Mouse (Mus musculus): Measurements from ENCODE around the gene Dlgap3. TPM values are rescaled to one million over a fixed set of nuclear protein-coding genes. Genes with fewer than 3 reads are reported as not detected.
A peak's percentile ranks its signal among the peaks of the same experiment; 100 is the strongest.

Dlgap3 gene
- 0.45 and 0.57 TPM in 2 replicates for polyA plus RNA-seq (2015; fragmentation: Nextera tagmentation; extraction: Ambion mirVana)

GRCm38 (mm10) chr4:127168914-127169345 lies at the start of gene Dlgap3:
Dlgap3 (plus strand) TSS chr4:127169204.
- no peak for ATAC-seq (ENCODE audit: extremely low read depth, insufficient number of reproducible peaks, low FRiP score, low TSS enrichment)
- H3K27me3 ChIP-seq (replicated peaks): peaks cover 86% of the 10 kb centered on the region
- peak within 1 kb of the TSS; percentile 100 for H3K4me2 ChIP-seq
- H3K9ac ChIP-seq: peak within 1 kb of the TSS; percentile 80
- peaks cover 16% of the 10 kb centered on the region for H3K4me1 ChIP-seq
- H3K4me3 ChIP-seq: peak within 1 kb of the TSS; percentile 77
- no peaks in the 10 kb centered on the region for H3K36me3 ChIP-seq
- no peak within 1 kb of the TSS for H3K27ac ChIP-seq (replicated peaks)
- H3K9me3 ChIP-seq: no peaks in the 10 kb centered on the region
- WGBS: under 1% methylated on average over 48 of the region's 67 CpGs

GRCm38 (mm10) chr4:127123391-127123790 lies 45.6 kb upstream of the Dlgap3 start, which contains the start of gene Tmem35b:
Tmem35b (plus strand) TSS chr4:127123691.
- ATAC-seq (ENCODE audit: extremely low read depth, insufficient number of reproducible peaks, low FRiP score, low TSS enrichment): no peak
- H3K9me3 ChIP-seq: no peaks in the 10 kb centered on the region
- peaks cover 25% of the 10 kb centered on the region for H3K36me3 ChIP-seq
- no peak within 1 kb of the TSS for H3K4me3 ChIP-seq
- H3K27me3 ChIP-seq (replicated peaks): no peaks in the 10 kb centered on the region
- H3K9ac ChIP-seq: no peak within 1 kb of the TSS
- 91% methylated on average over 5 of the region's 5 CpGs for WGBS
- no peak within 1 kb of the TSS for H3K27ac ChIP-seq (replicated peaks)
- H3K4me1 ChIP-seq: peaks cover 11% of the 10 kb centered on the region
- no peak within 1 kb of the TSS for H3K4me2 ChIP-seq

- Histone ChIP-seq H3K36me3 (peaks cover 34% of the 10 kb centered on the region), H3K27me3 (replicated peaks) (no peaks in the 10 kb centered on the region), H3K4me3 (no peak overlapping the region), H3K9me3 (no peaks in the 10 kb centered on the region), H3K4me2 (no peak overlapping the region), H3K9ac (no peak overlapping the region), H3K4me1 (peaks cover 11% of the 10 kb centered on the region), H3K27ac (replicated peaks) (no peak overlapping the region)
- ATAC-seq (ENCODE audit: extremely low read depth, insufficient number of reproducible peaks, low FRiP score, low TSS enrichment): no peak
- 83% methylated on average over 1 of the region's 1 CpGs for WGBS
Observed at GRCm38 (mm10) chr4:127124331-127124730, 44.7 kb upstream of the Dlgap3 start.

GRCm38 (mm10) chr4:127125834-127126463 lies 43.1 kb upstream of the Dlgap3 start:
- peak; percentile 93 for ATAC-seq (ENCODE audit: extremely low read depth, insufficient number of reproducible peaks, low FRiP score, low TSS enrichment)
- no peaks in the 10 kb centered on the region for H3K27me3 ChIP-seq (replicated peaks)
- peak overlapping the region; percentile 89 for H3K9ac ChIP-seq
- peaks cover 11% of the 10 kb centered on the region for H3K4me1 ChIP-seq
- H3K4me2 ChIP-seq: peak overlapping the region; percentile 90
- peak overlapping the region; percentile 78 for H3K4me3 ChIP-seq
- H3K9me3 ChIP-seq: no peaks in the 10 kb centered on the region
- peaks cover 35% of the 10 kb centered on the region for H3K36me3 ChIP-seq
- WGBS: under 1% methylated on average over 35 of the region's 35 CpGs
- H3K27ac ChIP-seq (replicated peaks): no peak overlapping the region

- Histone ChIP-seq H3K9me3 (no peaks in the 10 kb centered on the region), H3K9ac (no peak overlapping the region), H3K27ac (replicated peaks) (no peak overlapping the region), H3K27me3 (replicated peaks) (no peaks in the 10 kb centered on the region), H3K4me1 (0 out of 2 replicates have a peak, but pooled peaks cover 5% of the 10 kb centered on the region), H3K36me3 (no peaks in the 10 kb centered on the region), H3K4me2 (no peak overlapping the region), H3K4me3 (no peak overlapping the region)
- 29% methylated on average over 1 of the region's 1 CpGs for WGBS
- no peak for ATAC-seq (ENCODE audit: extremely low read depth, insufficient number of reproducible peaks, low FRiP score, low TSS enrichment)
Observed at GRCm38 (mm10) chr4:127134687-127135086, 34.3 kb upstream of the Dlgap3 start.

GRCm38 (mm10) chr4:127137591-127137990 lies 31.4 kb upstream of the Dlgap3 start:
- 74% methylated on average over 5 of the region's 5 CpGs for WGBS
- Histone ChIP-seq H3K27ac (replicated peaks) (no peak overlapping the region), H3K36me3 (no peaks in the 10 kb centered on the region), H3K9ac (no peak overlapping the region), H3K9me3 (no peaks in the 10 kb centered on the region), H3K4me3 (no peak overlapping the region), H3K4me1 (0 out of 2 replicates have a peak, but pooled peaks cover 5% of the 10 kb centered on the region), H3K27me3 (replicated peaks) (0 out of 2 replicates have a peak, but pooled peaks cover 3% of the 10 kb centered on the region), H3K4me2 (no peak overlapping the region)
- ATAC-seq (ENCODE audit: extremely low read depth, insufficient number of reproducible peaks, low FRiP score, low TSS enrichment): no peak

- 31% methylated on average over 6 of the region's 6 CpGs for WGBS
- Histone ChIP-seq H3K4me3 (no peak overlapping the region), H3K9ac (no peak overlapping the region), H3K27ac (replicated peaks) (no peak overlapping the region), H3K36me3 (no peaks in the 10 kb centered on the region), H3K4me1 (0 out of 2 replicates have a peak, but pooled peaks cover 5% of the 10 kb centered on the region), H3K27me3 (replicated peaks) (0 out of 2 replicates have a peak, but pooled peaks cover 3% of the 10 kb centered on the region), H3K9me3 (no peaks in the 10 kb centered on the region), H3K4me2 (no peak overlapping the region)
- ATAC-seq (ENCODE audit: extremely low read depth, insufficient number of reproducible peaks, low FRiP score, low TSS enrichment): no peak
Observed at GRCm38 (mm10) chr4:127138486-127138885, 30.5 kb upstream of the Dlgap3 start.

- Histone ChIP-seq H3K27ac (replicated peaks) (no peak overlapping the region), H3K4me1 (no peaks in the 10 kb centered on the region), H3K36me3 (no peaks in the 10 kb centered on the region), H3K4me2 (no peak overlapping the region), H3K9ac (no peak overlapping the region), H3K9me3 (0 out of 2 replicates have a peak, but pooled peaks cover 4% of the 10 kb centered on the region), H3K27me3 (replicated peaks) (no peaks in the 10 kb centered on the region; the same call in 1 of the 2 replicates), H3K4me3 (no peak overlapping the region)
- 72% methylated on average over 13 of the region's 13 CpGs for WGBS
- ATAC-seq (ENCODE audit: extremely low read depth, insufficient number of reproducible peaks, low FRiP score, low TSS enrichment): no peak
Observed at GRCm38 (mm10) chr4:127150031-127150430, 19.0 kb upstream of the Dlgap3 start.

GRCm38 (mm10) chr4:127153345-127153744 lies 15.7 kb upstream of the Dlgap3 start:
- Histone ChIP-seq H3K36me3 (no peaks in the 10 kb centered on the region), H3K9me3 (0 out of 2 replicates have a peak, but pooled peaks cover 5% of the 10 kb centered on the region), H3K27me3 (replicated peaks) (no peaks in the 10 kb centered on the region; the same call in 1 of the 2 replicates), H3K4me2 (no peak overlapping the region), H3K4me3 (no peak overlapping the region), H3K4me1 (no peaks in the 10 kb centered on the region), H3K9ac (no peak overlapping the region), H3K27ac (replicated peaks) (no peak overlapping the region)
- 59% methylated on average over 1 of the region's 1 CpGs for WGBS
- ATAC-seq (ENCODE audit: extremely low read depth, insufficient number of reproducible peaks, low FRiP score, low TSS enrichment): no peak

GRCm38 (mm10) chr4:127155757-127156156 lies 13.2 kb upstream of the Dlgap3 start:
- 0 out of 2 replicates have a peak, but pooled peaks cover 5% of the 10 kb centered on the region for H3K9me3 ChIP-seq
- H3K4me2 ChIP-seq: no peak overlapping the region
- no peak for ATAC-seq (ENCODE audit: extremely low read depth, insufficient number of reproducible peaks, low FRiP score, low TSS enrichment)
- no peak overlapping the region for H3K4me3 ChIP-seq
- no peaks in the 10 kb centered on the region for H3K4me1 ChIP-seq
- H3K27me3 ChIP-seq (replicated peaks): 0 out of 2 replicates have a peak, but pooled peaks cover 3% of the 10 kb centered on the region
- no peak overlapping the region for H3K9ac ChIP-seq
- H3K36me3 ChIP-seq: no peaks in the 10 kb centered on the region
- no peak overlapping the region for H3K27ac ChIP-seq (replicated peaks)
- 51% methylated on average over 5 of the region's 5 CpGs for WGBS

- Histone ChIP-seq H3K4me1 (no peaks in the 10 kb centered on the region), H3K9ac (no peak overlapping the region), H3K4me2 (no peak overlapping the region), H3K27me3 (replicated peaks) (0 out of 2 replicates have a peak, but pooled peaks cover 3% of the 10 kb centered on the region), H3K4me3 (no peak overlapping the region), H3K27ac (replicated peaks) (no peak overlapping the region), H3K9me3 (0 out of 2 replicates have a peak, but pooled peaks cover 5% of the 10 kb centered on the region), H3K36me3 (no peaks in the 10 kb centered on the region)
- WGBS: 73% methylated on average over 4 of the region's 4 CpGs
- ATAC-seq (ENCODE audit: extremely low read depth, insufficient number of reproducible peaks, low FRiP score, low TSS enrichment): no peak
Observed at GRCm38 (mm10) chr4:127157746-127158145, 11.3 kb upstream of the Dlgap3 start.

All from heart, embryonic 13.5 days (tissue).